Mouse (Mus musculus): ENCODE measurements at regions not wholly inside any gene's neighbourhood (a gene's known extent, or its start where the extent isn't known, plus 50 kb on each side); places are given as distances from the start of the nearest gene placed in this dataset.

- TF ChIP-seq POLR2A (IDR thresholded peaks at IDR 0.05; ENCODE audit: low read depth, low read length) (no peak), CTCF (conservative IDR thresholded peaks at IDR 0.05; ENCODE audit: insufficient read depth, insufficient read length, low read depth, low read length) (no peak)
These were observed 476.6 kb upstream of the Vrk2 start for GRCm38 (mm10) chr11:27070381-27070780.

Measured in kidney, adult 2 months (tissue).